Mouse (Mus musculus) hindbrain, postnatal 0 days (tissue): ENCODE measurements around the gene Mbtd1. TPM values are rescaled to one million over a fixed set of nuclear protein-coding genes. Genes with fewer than 3 reads are reported as not detected.
"Not testable (repeated sequence)": the region's sequence is repeated elsewhere in the genome, so short reads cannot be mapped to it uniquely, and the experiment has no call there.

Experiments
- ATAC-seq: fragments of 200-750 bp; cut with Nextera tagmentation; 2 replicates; pipeline ENCODE4 v1.8.0; 2017; ENCODE audit warnings: mild to moderate bottlenecking, moderate TSS enrichment, moderate library complexity
- DNase-seq: peaks from one replicate; pipeline ENCODE4 v3.0.0-alpha.2; 2015; ENCODE audit warnings: low spot score
- H3K27ac ChIP-seq: fragments of 300-500 bp; sonication (generic); 2 replicates; pipeline ENCODE4 v1.5.1; 2014; ENCODE audit warnings: mild to moderate bottlenecking
- H3K27me3 ChIP-seq: fragments of 300-500 bp; sonication (generic); 2 replicates; pipeline ENCODE4 v1.6.1; 2014; ENCODE audit warnings: low read length, mixed read lengths; ENCODE audit not compliant: insufficient read depth
- H3K36me3 ChIP-seq: fragments of 300-500 bp; sonication (generic); 2 replicates; pipeline ENCODE4 v1.6.1; 2014; ENCODE audit warnings: low read length, mixed read lengths; ENCODE audit not compliant: insufficient read depth
- H3K4me1 ChIP-seq: fragments of 300-500 bp; sonication (generic); 2 replicates; pipeline ENCODE4 v1.6.1; 2014; ENCODE audit warnings: antibody characterized with exemption, low read length, mixed read lengths; ENCODE audit not compliant: insufficient read depth
- H3K4me2 ChIP-seq: fragments of 300-500 bp; sonication (generic); 2 replicates; pipeline ENCODE4 v1.6.1; 2014; ENCODE audit warnings: low read depth, mild to moderate bottlenecking, low read length, moderate library complexity, mixed read lengths
- H3K4me3 ChIP-seq: fragments of 300-500 bp; sonication (generic); 2 replicates; pipeline ENCODE4 v1.5.1; 2014; ENCODE audit warnings: low read length
- H3K9ac ChIP-seq: fragments of 300-500 bp; sonication (generic); replicated peaks from 2 replicates; pipeline ENCODE4 v1.6.1; 2014; ENCODE audit warnings: mild to moderate bottlenecking, low read length, moderate library complexity, mixed read lengths
- H3K9me3 ChIP-seq: fragments of 300-500 bp; sonication (generic); 2 replicates; pipeline ENCODE4 v1.6.1; 2016; ENCODE audit warnings: low read length, mixed read lengths
- CTCF ChIP-seq: IDR thresholded peaks from 2 replicates; pipeline ENCODE4 v1.5.1; 2016; ENCODE audit warnings: antibody characterized with exemption, control low read depth, low read depth
- WGBS: fragments of 180-500 bp; shearing (Covaris S2); extraction: QIAGEN DNeasy Blood & Tissue Kit; methylation state at CpG from one replicate; pipeline ENCODE4 v1.1.7; 2014; 5-methylcytosine and 5-hydroxymethylcytosine counted together
- polyA plus RNA-seq: library from polyadenylated mRNA; unstranded; fragments of >200 nt; fragmentation: Nextera tagmentation; extraction: Ambion mirVana; gene quantifications from 2 replicates; pipeline ENCODE4 v1.2.1, GENCODE M21; 2015
- total RNA-seq: library from RNA; depleted of rRNA; stranded (reverse); fragments of >200 nt; gene quantifications from 2 replicates; pipeline ENCODE4 v1.2.3, GENCODE M21; 2014

Mbtd1 gene
- total and polyA plus RNA-seq, 2 experiments from 2014 or later, result 13.8 to 15.6 TPM

DNA sequence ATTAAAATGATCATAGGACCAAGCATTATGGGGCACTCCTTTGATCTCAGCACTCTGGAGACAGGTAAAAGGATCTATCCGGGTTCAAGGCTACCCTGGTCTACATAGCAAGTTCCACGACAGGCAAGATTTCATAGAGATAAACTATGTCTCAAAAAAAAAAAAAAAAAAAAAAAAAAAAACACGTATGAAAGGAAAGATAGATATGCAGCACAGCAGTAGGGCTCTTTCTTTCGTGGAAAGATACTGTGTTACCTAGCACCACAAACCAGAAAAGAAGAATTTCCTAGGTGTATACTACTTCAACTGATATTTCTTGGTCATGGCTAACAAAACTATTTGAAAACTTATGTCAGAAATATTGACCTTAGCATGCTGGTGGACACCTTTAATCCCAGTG is 21.2 kb downstream of the Mbtd1 start:
- DNase-seq (no peak), ATAC-seq (no peak)
- Histone ChIP-seq H3K9ac (no peak overlapping the region), H3K27ac (no peak overlapping the region), H3K9me3 (no peaks in the 10 kb centered on the region), H3K36me3 (peaks cover 32% of the 10 kb centered on the region), H3K4me3 (no peak overlapping the region), H3K4me2 (no peak overlapping the region), H3K4me1 (no peaks in the 10 kb centered on the region), H3K27me3 (no peaks in the 10 kb centered on the region)
- TF ChIP-seq CTCF, result no peak
- 92% methylated on average over 4 of the region's 4 CpGs for WGBS

DNA sequence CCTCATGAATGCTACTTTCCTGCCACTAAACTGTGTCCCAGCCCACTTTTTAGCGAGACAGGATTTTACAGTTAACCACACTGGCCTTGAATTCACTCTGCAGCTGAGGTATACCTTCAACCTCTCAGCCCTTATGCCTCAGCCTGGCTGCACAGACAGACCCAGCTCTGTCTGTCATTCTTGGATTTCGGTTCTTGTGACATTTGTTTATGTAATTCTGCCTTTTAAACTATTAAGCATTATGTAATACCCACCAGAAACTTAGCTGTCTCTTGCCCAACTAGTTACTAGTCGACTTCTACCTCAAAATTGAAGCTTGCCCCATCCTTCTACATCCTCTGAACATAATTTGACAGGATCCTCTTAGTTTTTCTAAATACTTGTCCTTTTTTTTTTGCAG is 22.2 kb downstream of the Mbtd1 start:
- DNase-seq, result no peak
- 94% methylated on average over 3 of the region's 3 CpGs for WGBS
- no peak for ATAC-seq
- H3K4me1 ChIP-seq, result no peaks in the 10 kb centered on the region
- H3K27ac ChIP-seq, result no peak overlapping the region
- H3K9ac ChIP-seq, result no peak overlapping the region
- H3K36me3 ChIP-seq, result peaks cover 32% of the 10 kb centered on the region
- H3K27me3 ChIP-seq, result no peaks in the 10 kb centered on the region
- H3K9me3 ChIP-seq, result no peaks in the 10 kb centered on the region
- no peak for TF ChIP-seq CTCF
- no peak overlapping the region for H3K4me2 ChIP-seq
- no peak overlapping the region for H3K4me3 ChIP-seq

DNA sequence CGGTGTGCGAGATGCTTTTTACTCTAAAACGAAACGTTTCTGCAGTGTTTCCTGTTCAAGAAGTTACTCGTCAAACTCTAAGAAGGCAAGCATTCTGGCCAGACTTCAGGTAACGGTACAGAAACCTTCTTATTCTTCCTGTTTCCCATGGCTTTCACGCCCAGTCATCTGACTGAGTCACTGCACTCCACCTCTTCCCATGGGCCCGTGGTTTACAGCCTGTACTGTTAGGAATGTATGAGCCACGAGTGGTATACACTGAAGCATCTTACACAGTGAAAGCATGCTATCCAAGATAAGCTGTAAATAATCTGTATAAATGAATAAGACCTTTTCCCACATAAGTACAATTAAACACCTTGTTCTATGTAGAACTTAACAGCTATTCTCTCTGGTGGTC is 23.2 kb downstream of the Mbtd1 start:
- Histone ChIP-seq H3K4me1 (no peaks in the 10 kb centered on the region), H3K9me3 (no peaks in the 10 kb centered on the region), H3K4me2 (no peak overlapping the region), H3K27ac (no peak overlapping the region), H3K9ac (no peak overlapping the region), H3K4me3 (no peak overlapping the region), H3K36me3 (peaks cover 32% of the 10 kb centered on the region), H3K27me3 (no peaks in the 10 kb centered on the region)
- TF ChIP-seq CTCF, result no peak
- DNase-seq, result no peak
- WGBS, result 93% methylated on average over 9 of the region's 9 CpGs
- no peak for ATAC-seq

DNA sequence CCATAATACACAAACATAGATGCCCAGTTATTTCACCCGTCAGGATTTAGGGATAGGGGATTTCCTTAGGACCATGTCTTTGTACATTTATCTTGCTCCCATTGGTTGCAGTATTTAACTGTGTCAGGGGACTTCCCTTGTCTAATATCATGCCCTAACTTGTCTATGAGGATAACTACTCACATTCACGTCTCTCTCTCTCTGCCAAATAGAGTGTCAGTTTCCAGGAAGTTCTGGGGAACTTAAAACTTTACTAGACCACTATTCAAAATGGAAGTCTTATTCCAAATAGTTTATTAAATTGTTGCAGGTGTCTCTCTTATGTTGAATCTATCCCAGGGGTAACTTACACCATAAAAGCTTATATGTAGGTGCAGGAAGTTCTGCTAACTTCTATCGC is 26.0 kb downstream of the Mbtd1 start:
- H3K9ac ChIP-seq, result no peak overlapping the region
- DNase-seq (no peak), ATAC-seq (no peak)
- no peak overlapping the region for H3K27ac ChIP-seq
- no peak for TF ChIP-seq CTCF
- no peaks in the 10 kb centered on the region for H3K9me3 ChIP-seq
- no peak overlapping the region for H3K4me2 ChIP-seq
- H3K4me3 ChIP-seq, result no peak overlapping the region
- WGBS, result 95% methylated on average over 3 of the region's 3 CpGs
- H3K36me3 ChIP-seq, result peaks cover 38% of the 10 kb centered on the region
- no peaks in the 10 kb centered on the region for H3K27me3 ChIP-seq
- H3K4me1 ChIP-seq, result no peaks in the 10 kb centered on the region

GRCm38 (mm10) chr11:93915019-93915418 is 29.4 kb downstream of the Mbtd1 start:
- WGBS, result 95% methylated on average over 2 of the region's 2 CpGs
- not testable (repeated sequence) for H3K9ac ChIP-seq

DNA sequence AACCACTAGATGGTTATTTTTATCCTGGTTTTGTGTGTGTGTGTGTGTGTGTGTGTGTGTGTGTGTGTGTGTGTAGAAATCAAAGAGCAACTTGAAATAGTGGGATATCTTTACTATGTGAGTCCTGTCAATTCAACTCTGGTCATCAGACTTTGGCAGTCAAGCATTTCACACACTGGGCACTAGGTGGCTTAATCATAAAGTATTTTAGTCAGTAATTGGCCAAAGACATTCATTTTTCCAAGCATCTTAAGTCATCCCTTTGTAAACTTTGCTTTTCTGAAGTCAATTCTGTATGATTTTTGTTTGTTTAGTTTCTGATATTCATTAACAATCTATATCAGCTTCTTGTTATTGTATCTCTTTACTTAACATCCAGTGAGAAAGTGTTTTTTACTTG is 43.5 kb downstream of the Mbtd1 start:
- no peak for DNase-seq

More at GRCm38 (mm10) chr11:93915019-93915418, 29.4 kb downstream of the Mbtd1 start:
- not testable (repeated sequence) for H3K27me3 ChIP-seq, DNase-seq, H3K4me2 ChIP-seq, H3K9me3 ChIP-seq, H3K4me3 ChIP-seq, H3K4me1 ChIP-seq, ATAC-seq, H3K27ac ChIP-seq
- peaks cover 35% of the 10 kb centered on the region for H3K36me3 ChIP-seq

DNA sequence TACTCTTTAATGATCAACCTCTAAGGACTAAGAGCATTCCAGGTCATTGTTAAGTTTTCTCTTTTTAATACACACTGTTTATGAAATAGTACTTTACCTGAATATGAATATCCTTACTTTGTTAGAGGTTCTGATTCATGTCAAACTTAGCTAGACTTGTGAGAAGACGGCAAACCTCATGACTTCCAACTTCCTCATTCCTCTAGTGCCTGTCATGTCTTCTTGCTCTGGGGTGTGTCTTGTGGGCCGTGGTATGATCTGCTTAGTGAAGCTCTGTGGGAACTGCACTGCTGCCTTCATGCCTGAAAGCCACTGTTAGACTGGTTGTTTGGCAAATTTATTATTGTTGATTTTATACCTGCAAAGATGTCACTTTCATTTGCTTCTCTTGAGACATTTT is 55.3 kb downstream of the Mbtd1 start:
- H3K27ac ChIP-seq, result no peak overlapping the region
- H3K4me1 ChIP-seq, result no peaks in the 10 kb centered on the region
- no peak for TF ChIP-seq CTCF
- no peaks in the 10 kb centered on the region for H3K27me3 ChIP-seq
- whole genome bisulfite sequencing, result 83% methylated on average over 2 of the region's 2 CpGs
- DNase-seq (no peak), ATAC-seq (no peak)
- no peaks in the 10 kb centered on the region for H3K9me3 ChIP-seq
- no peak overlapping the region for H3K4me2 ChIP-seq
- H3K4me3 ChIP-seq, result no peak overlapping the region
- peaks cover 16% of the 10 kb centered on the region; the same call in 1 of the 2 replicates for H3K36me3 ChIP-seq
- no peak overlapping the region for H3K9ac ChIP-seq

More for the DNA sequence above, 43.5 kb downstream of the Mbtd1 start:
- Histone ChIP-seq H3K9me3 (no peaks in the 10 kb centered on the region), H3K27ac (no peak overlapping the region), H3K4me3 (no peak overlapping the region), H3K27me3 (no peaks in the 10 kb centered on the region), H3K4me1 (no peaks in the 10 kb centered on the region), H3K36me3 (peaks cover 30% of the 10 kb centered on the region), H3K9ac (no peak overlapping the region), H3K4me2 (no peak overlapping the region)
- peak; percentile 37 for TF ChIP-seq CTCF
- no peak for ATAC-seq
